Mouse (Mus musculus): ENCODE data around the gene Barhl1. TPM values are rescaled to one million over a fixed set of nuclear protein-coding genes. Genes with fewer than 3 reads are reported as not detected.

Gene Barhl1
- 9.4 and 9.9 TPM in 2 replicates for polyA plus RNA-seq (2014; fragmentation: Nextera tagmentation; extraction: Ambion mirVana)

DNA sequence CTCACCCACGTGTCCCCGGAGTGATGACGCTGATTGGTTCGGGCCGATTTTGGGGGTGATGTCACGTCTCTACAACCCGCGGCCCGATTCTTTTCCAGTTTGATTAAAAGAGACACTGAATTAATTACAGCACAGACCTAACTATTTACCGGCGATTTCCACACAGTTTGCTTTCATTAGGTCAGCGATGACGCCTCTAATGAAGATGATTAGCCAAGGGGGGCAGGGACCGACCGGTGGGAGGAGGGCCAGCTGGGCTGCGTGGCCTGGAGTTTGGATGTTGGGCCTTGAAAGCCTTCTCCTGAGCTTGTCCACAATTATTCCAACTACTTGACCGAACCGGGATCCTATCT, at the start of gene Barhl1:
Gene Barhl1 (minus strand): TSS at position 156 of the 353 bp plus-strand sequence.
- H3K27ac ChIP-seq (ENCODE audit: low read depth, low read length) = peak within 1 kb of the TSS; percentile 53; the same call in 1 of the 2 replicates
- peaks cover 89% of the 10 kb centered on the region for H3K27me3 ChIP-seq (ENCODE audit: control insufficient read depth, insufficient read depth, low read length)
- peak within 1 kb of the TSS; percentile 42 for H3K4me2 ChIP-seq (replicated peaks; ENCODE audit: low read depth, low read length)
- peak within 1 kb of the TSS; percentile 43 for H3K9ac ChIP-seq (ENCODE audit: low read depth, low read length)
- 1% methylated on average over 18 of the region's 18 CpGs for WGBS
- H3K4me1 ChIP-seq (replicated peaks; ENCODE audit: control insufficient read depth, insufficient read depth, low read length) = peaks cover 15% of the 10 kb centered on the region
- ATAC-seq (ENCODE audit: low FRiP score) (no peak), DNase-seq (ENCODE audit: low spot score) (peak; percentile 58)
- no peaks in the 10 kb centered on the region for H3K9me3 ChIP-seq (ENCODE audit: control insufficient read depth, low read length)
- H3K4me3 ChIP-seq (ENCODE audit: low read depth, low read length) = peak within 1 kb of the TSS; percentile 27
- H3K36me3 ChIP-seq (ENCODE audit: control insufficient read depth, insufficient read depth, low read length) = no peaks in the 10 kb centered on the region

DNA sequence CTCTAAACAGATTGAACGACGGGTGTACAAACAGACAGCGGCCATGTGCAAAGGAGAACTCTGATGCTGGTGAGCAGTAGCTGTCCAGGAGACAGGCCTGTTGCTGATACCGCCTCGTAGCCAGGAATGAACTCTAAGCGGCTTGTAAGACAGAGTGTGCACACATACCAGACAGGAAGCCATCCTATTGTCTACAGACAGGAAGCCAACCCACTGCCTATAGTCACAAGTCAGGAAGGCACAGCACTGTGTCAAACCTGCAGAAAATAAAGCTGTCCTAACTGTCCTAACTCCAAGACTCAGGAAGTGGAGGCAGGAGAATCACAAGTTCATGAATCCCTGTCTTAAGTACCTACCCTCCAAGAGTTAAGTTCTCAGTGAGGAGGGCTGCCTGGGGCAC, 47.1 kb upstream of the Barhl1 start:
- Histone ChIP-seq H3K27me3 (ENCODE audit: control insufficient read depth, insufficient read depth, low read length) (peaks cover 12% of the 10 kb centered on the region), H3K27ac (ENCODE audit: low read depth, low read length) (no peak overlapping the region), H3K4me1 (replicated peaks; ENCODE audit: control insufficient read depth, insufficient read depth, low read length) (no peaks in the 10 kb centered on the region), H3K4me2 (replicated peaks; ENCODE audit: low read depth, low read length) (no peak overlapping the region), H3K36me3 (ENCODE audit: control insufficient read depth, insufficient read depth, low read length) (no peaks in the 10 kb centered on the region), H3K9me3 (ENCODE audit: control insufficient read depth, low read length) (no peaks in the 10 kb centered on the region), H3K9ac (ENCODE audit: low read depth, low read length) (no peak overlapping the region), H3K4me3 (ENCODE audit: low read depth, low read length) (no peak overlapping the region)
- 86% methylated on average over 6 of the region's 6 CpGs for WGBS
- DNase-seq (ENCODE audit: low spot score) (no peak), ATAC-seq (ENCODE audit: low FRiP score) (no peak)

DNA sequence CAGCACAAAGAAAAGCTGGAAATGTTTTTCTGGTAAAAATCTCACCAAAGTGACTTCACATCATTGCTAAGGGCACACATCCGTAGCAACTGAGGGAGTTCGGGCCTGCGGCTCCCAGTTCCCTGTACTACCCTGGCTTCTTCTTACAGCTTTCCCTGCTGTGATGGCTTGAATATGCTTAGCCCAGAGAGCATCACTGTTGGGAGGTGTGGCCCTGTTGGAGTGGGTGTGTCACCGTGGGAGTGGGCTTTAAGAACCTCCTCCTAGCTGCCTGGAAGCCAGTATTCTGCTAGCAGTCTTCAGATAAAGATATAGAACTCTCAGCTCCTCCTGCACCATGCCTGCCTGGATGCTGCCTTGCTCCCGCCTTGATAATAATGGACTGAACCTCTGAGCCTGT, 45.2 kb upstream of the Barhl1 start:
- 69% methylated on average over 5 of the region's 5 CpGs for WGBS
- Histone ChIP-seq H3K27ac (ENCODE audit: low read depth, low read length) (no peak overlapping the region), H3K27me3 (ENCODE audit: control insufficient read depth, insufficient read depth, low read length) (peaks cover 4% of the 10 kb centered on the region), H3K4me2 (replicated peaks; ENCODE audit: low read depth, low read length) (no peak overlapping the region), H3K4me3 (ENCODE audit: low read depth, low read length) (no peak overlapping the region), H3K36me3 (ENCODE audit: control insufficient read depth, insufficient read depth, low read length) (0 out of 2 replicates have a peak, but pooled peaks cover 2% of the 10 kb centered on the region), H3K9ac (ENCODE audit: low read depth, low read length) (no peak overlapping the region), H3K9me3 (ENCODE audit: control insufficient read depth, low read length) (no peaks in the 10 kb centered on the region), H3K4me1 (replicated peaks; ENCODE audit: control insufficient read depth, insufficient read depth, low read length) (no peaks in the 10 kb centered on the region)
- no peak for DNase-seq (ENCODE audit: low spot score)
- ATAC-seq (ENCODE audit: low FRiP score) = no peak

DNA sequence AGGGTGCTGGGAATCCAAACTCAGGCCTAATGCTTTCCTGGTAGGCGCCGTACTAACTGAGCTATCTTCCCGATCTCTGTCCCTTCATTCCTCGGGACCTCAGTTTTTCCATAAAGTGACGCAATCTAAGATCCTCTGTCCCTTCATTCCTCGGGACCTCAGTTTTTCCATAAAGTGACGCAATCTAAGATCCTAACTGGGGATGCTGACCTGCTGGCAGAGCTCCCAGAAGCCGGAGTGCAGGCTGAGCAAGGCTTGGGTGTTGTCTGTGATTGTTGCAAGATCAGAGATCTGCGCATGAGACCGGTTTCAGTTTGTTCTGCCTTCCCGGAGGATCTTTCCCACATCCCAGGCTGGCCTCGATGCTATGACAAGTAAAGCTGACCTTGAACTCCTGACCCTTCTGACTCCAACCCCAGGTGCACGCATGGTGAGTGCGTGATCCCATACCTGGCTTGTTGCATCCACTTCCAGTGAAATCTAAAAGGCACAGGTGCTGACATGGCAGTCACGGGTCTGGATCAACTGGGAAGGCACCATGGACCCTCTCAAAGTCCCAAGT, 44.6 kb upstream of the Barhl1 start:
- DNase-seq (ENCODE audit: low spot score) (no peak), ATAC-seq (ENCODE audit: low FRiP score) (no peak)
- WGBS = 90% methylated on average over 15 of the region's 15 CpGs
- no peak overlapping the region for H3K27ac ChIP-seq (ENCODE audit: low read depth, low read length)
- H3K36me3 ChIP-seq (ENCODE audit: control insufficient read depth, insufficient read depth, low read length) = 0 out of 2 replicates have a peak, but pooled peaks cover 2% of the 10 kb centered on the region
- no peaks in the 10 kb centered on the region for H3K4me1 ChIP-seq (replicated peaks; ENCODE audit: control insufficient read depth, insufficient read depth, low read length)
- no peak overlapping the region for H3K4me2 ChIP-seq (replicated peaks; ENCODE audit: low read depth, low read length)
- no peaks in the 10 kb centered on the region for H3K9me3 ChIP-seq (ENCODE audit: control insufficient read depth, low read length)
- H3K9ac ChIP-seq (ENCODE audit: low read depth, low read length) = no peak overlapping the region
- no peaks in the 10 kb centered on the region; the same call in 1 of the 2 replicates for H3K27me3 ChIP-seq (ENCODE audit: control insufficient read depth, insufficient read depth, low read length)
- H3K4me3 ChIP-seq (ENCODE audit: low read depth, low read length) = no peak overlapping the region

DNA sequence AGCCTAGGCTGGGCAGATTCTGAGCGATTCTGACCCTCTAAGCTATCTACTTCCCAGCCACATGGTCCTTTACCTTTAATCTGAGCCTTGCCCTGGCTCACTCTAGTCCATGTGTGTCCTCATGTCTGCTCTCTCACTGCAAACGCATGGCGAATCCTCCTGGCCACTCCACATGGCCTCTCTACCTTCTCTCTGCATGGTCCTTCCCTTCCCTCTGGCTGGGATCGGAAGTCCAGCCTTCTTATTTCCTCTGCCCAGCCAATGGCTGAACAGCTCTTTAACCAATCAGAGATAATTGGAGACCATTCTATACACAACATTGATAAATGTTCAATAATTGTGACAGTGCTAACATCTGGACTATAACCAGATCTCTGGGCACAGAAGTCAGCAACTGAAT, 40.4 kb upstream of the Barhl1 start:
- 85% methylated on average over 4 of the region's 4 CpGs for WGBS
- Histone ChIP-seq H3K36me3 (ENCODE audit: control insufficient read depth, insufficient read depth, low read length) (0 out of 2 replicates have a peak, but pooled peaks cover 2% of the 10 kb centered on the region), H3K4me1 (replicated peaks; ENCODE audit: control insufficient read depth, insufficient read depth, low read length) (peaks cover 4% of the 10 kb centered on the region; the same call in 1 of the 2 replicates), H3K9ac (ENCODE audit: low read depth, low read length) (no peak overlapping the region), H3K27me3 (ENCODE audit: control insufficient read depth, insufficient read depth, low read length) (no peaks in the 10 kb centered on the region; the same call in 1 of the 2 replicates), H3K4me3 (ENCODE audit: low read depth, low read length) (no peak overlapping the region), H3K9me3 (ENCODE audit: control insufficient read depth, low read length) (no peaks in the 10 kb centered on the region), H3K27ac (ENCODE audit: low read depth, low read length) (no peak overlapping the region), H3K4me2 (replicated peaks; ENCODE audit: low read depth, low read length) (no peak overlapping the region)
- no peak for DNase-seq (ENCODE audit: low spot score)
- no peak for ATAC-seq (ENCODE audit: low FRiP score)

DNA sequence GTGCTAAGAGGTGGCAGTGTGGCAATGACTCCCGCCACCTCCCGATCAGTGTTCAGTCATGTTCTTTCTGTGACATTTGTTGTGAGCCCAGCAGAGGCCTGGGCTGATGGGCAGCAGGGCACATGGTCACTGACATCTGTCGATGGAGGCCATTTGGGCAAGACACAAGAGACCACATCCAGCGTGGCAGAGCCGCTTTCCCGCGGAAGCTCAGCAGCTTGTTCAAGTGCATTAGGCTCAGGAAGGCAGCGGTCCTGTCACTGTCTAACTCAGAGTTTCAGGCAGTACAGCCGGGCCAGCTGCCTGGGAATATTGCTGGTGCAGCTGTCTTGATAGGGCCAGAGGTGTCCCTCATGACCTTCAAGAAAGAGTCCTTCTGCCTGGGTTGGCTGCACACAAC, 38.1 kb upstream of the Barhl1 start:
- 65% methylated on average over 9 of the region's 9 CpGs for WGBS
- peaks cover 4% of the 10 kb centered on the region; the same call in 1 of the 2 replicates for H3K4me1 ChIP-seq (replicated peaks; ENCODE audit: control insufficient read depth, insufficient read depth, low read length)
- H3K9ac ChIP-seq (ENCODE audit: low read depth, low read length) = no peak overlapping the region
- no peak overlapping the region for H3K4me2 ChIP-seq (replicated peaks; ENCODE audit: low read depth, low read length)
- no peak for ATAC-seq (ENCODE audit: low FRiP score)
- H3K36me3 ChIP-seq (ENCODE audit: control insufficient read depth, insufficient read depth, low read length) = 0 out of 2 replicates have a peak, but pooled peaks cover 2% of the 10 kb centered on the region
- DNase-seq (ENCODE audit: low spot score) = peak; percentile 30
- no peaks in the 10 kb centered on the region; the same call in 1 of the 2 replicates for H3K27me3 ChIP-seq (ENCODE audit: control insufficient read depth, insufficient read depth, low read length)
- no peak overlapping the region for H3K4me3 ChIP-seq (ENCODE audit: low read depth, low read length)
- H3K9me3 ChIP-seq (ENCODE audit: control insufficient read depth, low read length) = no peaks in the 10 kb centered on the region
- H3K27ac ChIP-seq (ENCODE audit: low read depth, low read length) = no peak overlapping the region

DNA sequence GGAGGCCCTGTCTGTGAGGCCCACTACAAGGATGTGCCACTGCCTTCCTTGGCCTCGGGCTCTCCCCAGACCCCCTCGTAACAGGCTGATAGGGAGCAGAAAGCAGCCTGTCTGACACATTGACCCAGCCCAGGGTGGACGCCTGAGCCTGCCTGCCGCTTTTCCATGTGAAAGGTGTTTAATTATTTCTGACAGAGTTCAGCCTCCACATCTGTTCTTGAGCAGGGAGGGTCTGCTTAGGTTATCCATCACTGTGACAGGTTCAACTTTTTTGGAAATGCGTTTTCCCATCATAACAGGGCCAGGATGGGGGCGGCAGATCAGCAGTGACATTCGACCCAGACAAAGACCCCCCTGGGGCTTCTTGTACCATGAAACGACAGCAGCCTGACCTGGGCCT, 36.5 kb upstream of the Barhl1 start:
- peaks cover 3% of the 10 kb centered on the region; the same call in 1 of the 2 replicates for H3K27me3 ChIP-seq (ENCODE audit: control insufficient read depth, insufficient read depth, low read length)
- no peak overlapping the region for H3K27ac ChIP-seq (ENCODE audit: low read depth, low read length)
- DNase-seq (ENCODE audit: low spot score) (peak; percentile 25), ATAC-seq (ENCODE audit: low FRiP score) (no peak)
- H3K9me3 ChIP-seq (ENCODE audit: control insufficient read depth, low read length) = no peaks in the 10 kb centered on the region
- 30% methylated on average over 8 of the region's 8 CpGs for WGBS
- H3K9ac ChIP-seq (ENCODE audit: low read depth, low read length) = no peak overlapping the region
- no peak overlapping the region for H3K4me2 ChIP-seq (replicated peaks; ENCODE audit: low read depth, low read length)
- 0 out of 2 replicates have a peak, but pooled peaks cover 2% of the 10 kb centered on the region for H3K36me3 ChIP-seq (ENCODE audit: control insufficient read depth, insufficient read depth, low read length)
- peaks cover 4% of the 10 kb centered on the region; the same call in 1 of the 2 replicates for H3K4me1 ChIP-seq (replicated peaks; ENCODE audit: control insufficient read depth, insufficient read depth, low read length)
- no peak overlapping the region for H3K4me3 ChIP-seq (ENCODE audit: low read depth, low read length)

DNA sequence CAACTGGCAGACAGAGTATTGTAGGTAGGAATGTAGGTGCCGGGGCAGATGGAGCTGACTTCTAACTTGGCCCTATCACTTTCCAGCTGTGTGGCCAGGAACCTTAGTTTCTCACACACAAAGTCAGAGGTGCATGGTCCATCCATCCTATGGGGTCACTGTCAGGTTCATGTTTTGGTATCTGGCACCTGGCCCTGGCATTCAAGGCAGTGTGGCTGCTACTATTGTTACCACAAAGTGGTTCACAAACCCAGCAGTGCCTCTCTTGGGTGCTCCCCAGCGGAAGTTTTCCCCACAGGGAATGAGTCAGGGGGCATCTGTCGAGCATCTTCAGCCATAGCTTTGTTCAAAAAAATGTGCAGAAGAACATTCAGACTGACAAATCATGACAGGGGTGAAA, 29.8 kb upstream of the Barhl1 start:
- H3K9me3 ChIP-seq (ENCODE audit: control insufficient read depth, low read length) = no peaks in the 10 kb centered on the region
- ATAC-seq (ENCODE audit: low FRiP score) = no peak
- no peak overlapping the region for H3K27ac ChIP-seq (ENCODE audit: low read depth, low read length)
- H3K27me3 ChIP-seq (ENCODE audit: control insufficient read depth, insufficient read depth, low read length) = peaks cover 7% of the 10 kb centered on the region; the same call in 1 of the 2 replicates
- peaks cover 10% of the 10 kb centered on the region for H3K4me1 ChIP-seq (replicated peaks; ENCODE audit: control insufficient read depth, insufficient read depth, low read length)
- no peaks in the 10 kb centered on the region for H3K36me3 ChIP-seq (ENCODE audit: control insufficient read depth, insufficient read depth, low read length)
- H3K9ac ChIP-seq (ENCODE audit: low read depth, low read length) = no peak overlapping the region
- DNase-seq (ENCODE audit: low spot score) = no peak
- H3K4me3 ChIP-seq (ENCODE audit: low read depth, low read length) = no peak overlapping the region
- no peak overlapping the region for H3K4me2 ChIP-seq (replicated peaks; ENCODE audit: low read depth, low read length)
- WGBS = 74% methylated on average over 3 of the region's 3 CpGs

DNA sequence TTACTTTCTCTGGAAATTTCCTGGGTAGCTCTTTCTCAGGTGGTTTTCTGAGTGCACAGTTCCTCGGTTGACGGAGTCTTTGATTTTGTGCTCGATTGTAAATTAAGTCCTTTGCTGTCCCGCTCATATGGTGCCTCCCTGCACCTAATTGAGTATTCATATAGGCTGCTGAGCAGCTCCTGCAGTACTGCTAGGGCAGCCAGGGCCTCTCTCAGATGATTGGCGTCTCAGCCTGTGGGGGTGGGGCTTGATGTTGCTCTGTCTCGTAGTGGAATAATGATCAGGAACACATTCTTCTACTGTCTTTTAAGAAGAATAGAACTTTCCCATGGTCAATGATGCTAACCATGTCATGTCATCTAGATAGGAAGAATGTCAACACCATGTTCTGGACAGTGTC, 28.9 kb upstream of the Barhl1 start:
- H3K4me1 ChIP-seq (replicated peaks; ENCODE audit: control insufficient read depth, insufficient read depth, low read length) = peaks cover 10% of the 10 kb centered on the region
- H3K36me3 ChIP-seq (ENCODE audit: control insufficient read depth, insufficient read depth, low read length) = no peaks in the 10 kb centered on the region
- peaks cover 12% of the 10 kb centered on the region for H3K27me3 ChIP-seq (ENCODE audit: control insufficient read depth, insufficient read depth, low read length)
- H3K9me3 ChIP-seq (ENCODE audit: control insufficient read depth, low read length) = no peaks in the 10 kb centered on the region
- no peak overlapping the region for H3K4me2 ChIP-seq (replicated peaks; ENCODE audit: low read depth, low read length)
- no peak overlapping the region for H3K27ac ChIP-seq (ENCODE audit: low read depth, low read length)
- peak; percentile 46 for DNase-seq (ENCODE audit: low spot score)
- no peak overlapping the region for H3K4me3 ChIP-seq (ENCODE audit: low read depth, low read length)
- no peak for ATAC-seq (ENCODE audit: low FRiP score)
- 52% methylated on average over 6 of the region's 6 CpGs for WGBS
- no peak overlapping the region for H3K9ac ChIP-seq (ENCODE audit: low read depth, low read length)
